Mouse (Mus musculus) CH12.LX (cell line): ENCODE measurements at regions not wholly inside any gene's neighbourhood (a gene's known extent, or its start where the extent isn't known, plus 50 kb on each side); places are given as distances from the start of the nearest gene placed in this dataset.

ENCODE experiments used
- DNase-seq: peaks from one replicate; pipeline ENCODE4 v3.0.0-alpha.2; 2013; ENCODE audit errors: extremely low read depth
- H3K27ac ChIP-seq: 2 replicates; pipeline ENCODE4 v1.5.1; 2012; ENCODE audit warnings: low read depth, mild to moderate bottlenecking, control low read depth, moderate library complexity; ENCODE audit not compliant: insufficient read depth
- H3K27me3 ChIP-seq: replicated peaks from 2 replicates; pipeline ENCODE3; 2012; ENCODE audit warnings: inconsistent platforms
- H3K36me3 ChIP-seq, 2 experiments: replicated peaks in 1 of 2; 2 replicates each; pipeline versions ENCODE3 to v1.6.1; 2012; ENCODE audit warnings: inconsistent platforms in 1 of 2, low read length in 1 of 2, mild to moderate bottlenecking in 1 of 2, mixed read lengths in 1 of 2, moderate library complexity in 1 of 2; ENCODE audit not compliant: control insufficient read depth in 1 of 2, insufficient read depth in 1 of 2
- H3K4me1 ChIP-seq, 2 experiments: 2 replicates each; pipeline ENCODE4 v1.6.1; 2012; ENCODE audit warnings: inconsistent platforms in 1 of 2, moderate library complexity in 1 of 2; ENCODE audit not compliant: insufficient read depth in 2 of 2, control insufficient read depth in 1 of 2
- H3K4me2 ChIP-seq: 2 replicates; pipeline ENCODE4 v1.6.1; 2012; ENCODE audit warnings: low read depth, mild to moderate bottlenecking, control low read depth; ENCODE audit not compliant: poor library complexity, insufficient read depth, severe bottlenecking
- H3K4me3 ChIP-seq, 3 experiments: fragments of 150-350 bp in 1 of 3; sonication (generic) in 1 of 3; replicated peaks in 1 of 3; 2 replicates each; pipeline versions ENCODE3 to v1.5.1; 2011 to 2012; ENCODE audit warnings: low read depth in 2 of 3, low read length in 2 of 3, mild to moderate bottlenecking in 2 of 3, moderate library complexity in 2 of 3, control low read depth in 1 of 3, improper control_type of control experiment in 1 of 3, inconsistent platforms in 1 of 3, mixed read lengths in 1 of 3; ENCODE audit not compliant: poor library complexity in 1 of 3
- H3K79me2 ChIP-seq: replicated peaks from 2 replicates; pipeline ENCODE4 v1.6.1; 2012; ENCODE audit warnings: mild to moderate bottlenecking, moderate library complexity; ENCODE audit not compliant: control insufficient read depth, poor library complexity, insufficient read depth, severe bottlenecking; ENCODE audit errors: extremely low read depth
- H3K9ac ChIP-seq: 2 replicates; pipeline ENCODE4 v1.6.1; 2012; ENCODE audit warnings: low read depth, mild to moderate bottlenecking, control low read depth, moderate library complexity; ENCODE audit not compliant: insufficient read depth
- H3K9me3 ChIP-seq: replicated peaks from 2 replicates; pipeline ENCODE3; 2012; ENCODE audit warnings: low read length, inconsistent platforms, mixed read lengths
- CHD1 ChIP-seq: IDR thresholded peaks from 2 replicates; pipeline ENCODE4 v1.6.1; 2012; ENCODE audit warnings: low read depth, low read length, improper control_type of control experiment, inconsistent platforms
- CHD2 ChIP-seq: IDR thresholded peaks from 2 replicates; pipeline ENCODE4 v1.6.1; 2011; ENCODE audit warnings: low read length, improper control_type of control experiment
- CTCF ChIP-seq, 2 experiments: IDR thresholded peaks in 1 of 2; conservative IDR thresholded peaks in 1 of 2; 2 replicates each; pipeline ENCODE4 v1.5.1; 2011 to 2012; ENCODE audit warnings: low read depth in 2 of 2, low read length in 2 of 2, improper control_type of control experiment in 1 of 2, inconsistent platforms in 1 of 2, mild to moderate bottlenecking in 1 of 2, moderate library complexity in 1 of 2
- E2F4 ChIP-seq: IDR thresholded peaks from 2 replicates; pipeline ENCODE4 v1.6.1; 2011; ENCODE audit warnings: low read depth, low read length, improper control_type of control experiment; ENCODE audit not compliant: insufficient replicate concordance
- ETS1 ChIP-seq: conservative IDR thresholded peaks from 2 replicates; pipeline ENCODE4 v1.6.1; 2012; ENCODE audit warnings: low read depth, mild to moderate bottlenecking, inconsistent platforms, low read length, improper control_type of control experiment, moderate library complexity
- IRF4 ChIP-seq: IDR thresholded peaks from 2 replicates; pipeline ENCODE4 v1.6.1; 2014; ENCODE audit warnings: low read depth, mild to moderate bottlenecking, inconsistent platforms, low read length, improper control_type of control experiment
- JUN ChIP-seq: IDR thresholded peaks from 2 replicates; pipeline ENCODE4 v1.6.1; 2011; ENCODE audit warnings: low read depth, mild to moderate bottlenecking, low read length, improper control_type of control experiment, moderate library complexity; ENCODE audit not compliant: insufficient read depth
- JUND ChIP-seq: conservative IDR thresholded peaks from 2 replicates; pipeline ENCODE4 v1.6.1; 2011; ENCODE audit warnings: low read depth, low read length, improper control_type of control experiment
- KAT2A ChIP-seq: IDR thresholded peaks from 2 replicates; pipeline ENCODE4 v1.6.1; 2012; ENCODE audit warnings: low read length, improper control_type of control experiment, inconsistent platforms; ENCODE audit not compliant: insufficient replicate concordance
- MAFK ChIP-seq: IDR thresholded peaks from 2 replicates; pipeline ENCODE4 v1.6.1; 2011; ENCODE audit warnings: low read length, improper control_type of control experiment; ENCODE audit not compliant: insufficient replicate concordance
- MAX ChIP-seq: IDR thresholded peaks from 2 replicates; pipeline ENCODE4 v1.6.1; 2011; ENCODE audit warnings: low read length, improper control_type of control experiment
- NELFE ChIP-seq: IDR thresholded peaks from 2 replicates; pipeline ENCODE4 v1.6.1; 2011; ENCODE audit warnings: low read depth, low read length, improper control_type of control experiment
- PAX5 ChIP-seq: IDR thresholded peaks from 2 replicates; pipeline ENCODE4 v1.6.1; 2012; ENCODE audit warnings: low read length, inconsistent platforms, mixed read lengths
- POLR2AphosphoS2 ChIP-seq: IDR thresholded peaks from 2 replicates; pipeline ENCODE4 v1.6.1; 2011; ENCODE audit warnings: low read depth, low read length, improper control_type of control experiment
- RAD21 ChIP-seq: IDR thresholded peaks from 2 replicates; pipeline ENCODE4 v1.6.1; 2011; ENCODE audit warnings: low read depth, mild to moderate bottlenecking, low read length, improper control_type of control experiment, moderate library complexity
- TBP ChIP-seq: conservative IDR thresholded peaks from 2 replicates; pipeline ENCODE4 v1.6.1; 2011; ENCODE audit warnings: low read depth, low read length, improper control_type of control experiment
- TCF12 ChIP-seq: IDR thresholded peaks from 2 replicates; pipeline ENCODE4 v1.6.1; 2014; ENCODE audit warnings: low read depth, mild to moderate bottlenecking, inconsistent platforms, low read length, improper control_type of control experiment
- USF1 ChIP-seq: IDR thresholded peaks from 2 replicates; pipeline ENCODE4 v1.6.1; 2014; ENCODE audit warnings: low read depth, mild to moderate bottlenecking, inconsistent platforms, low read length, improper control_type of control experiment
- USF2 ChIP-seq: conservative IDR thresholded peaks from 2 replicates; pipeline ENCODE4 v1.6.1; 2011; ENCODE audit warnings: low read depth, low read length, improper control_type of control experiment
- ZC3H11A ChIP-seq: IDR thresholded peaks from 2 replicates; pipeline ENCODE4 v1.6.1; 2012; ENCODE audit warnings: low read depth, mild to moderate bottlenecking, inconsistent platforms, low read length, improper control_type of control experiment
- ZMIZ1 ChIP-seq: IDR thresholded peaks from 2 replicates; pipeline ENCODE4 v1.6.1; 2012; ENCODE audit warnings: low read depth, mild to moderate bottlenecking, inconsistent platforms, low read length, improper control_type of control experiment
- dilution Hi-C: fragments of 300-500 bp; cut with MboI; formaldehyde crosslinking; loops from 2 replicates; pipeline ENCODE4 v1.14.3; 2020; ENCODE audit warnings: low sequenced_read_pairs; ENCODE audit not compliant: extremely low pct_unique_long_range_greater_than_20kb, extremely low pct_ligation_motif_present
- in situ Hi-C: fragments of 300-500 bp; cut with MboI; formaldehyde crosslinking; loops from 3 replicates; pipeline ENCODE4 v1.14.3; 2019; ENCODE audit warnings: low sequenced_read_pairs, low pct_ligation_motif_present, low pct_unique_long_range_greater_than_20kb, mixed read lengths

- H3K4me1 ChIP-seq = no peaks in the 10 kb centered on the region
- no peak overlapping the region for H3K27ac ChIP-seq
- DNase-seq = no peak
- no peaks in the 10 kb centered on the region for H3K9me3 ChIP-seq
- in situ Hi-C loops = no loop called here
- no peaks in the 10 kb centered on the region for H3K36me3 ChIP-seq
- no peaks in the 10 kb centered on the region for H3K27me3 ChIP-seq
- no peaks in the 10 kb centered on the region for H3K79me2 ChIP-seq
- H3K9ac ChIP-seq = no peak overlapping the region
- H3K4me2 ChIP-seq = no peak overlapping the region
- dilution Hi-C loops = no loop called here
- TF ChIP-seq ZC3H11A (no peak), MAFK (no peak), ETS1 (no peak)
- TF ChIP-seq, all 38 proteins: peak for 0
- H3K4me3 ChIP-seq = no peak overlapping the region
These were observed 378.7 kb upstream of the Runx1 start for GRCm38 (mm10) chr16:93204601-93205000.

- in situ Hi-C loops (no loop called here), dilution Hi-C loops (no loop called here)
- no peak overlapping the region for H3K9ac ChIP-seq
- no peak overlapping the region for H3K4me2 ChIP-seq
- H3K27ac ChIP-seq = no peak overlapping the region
- no peaks in the 10 kb centered on the region for H3K4me1 ChIP-seq
- no peak overlapping the region for H3K4me3 ChIP-seq
- no peaks in the 10 kb centered on the region for H3K79me2 ChIP-seq
- H3K36me3 ChIP-seq = no peaks in the 10 kb centered on the region
- no peaks in the 10 kb centered on the region for H3K27me3 ChIP-seq
- H3K9me3 ChIP-seq = no peaks in the 10 kb centered on the region
- TF ChIP-seq JUN = no peak
- TF ChIP-seq IRF4 = no peak
- TF ChIP-seq TCF12 = no peak
- TF ChIP-seq PAX5 = no peak
- TF ChIP-seq ZC3H11A = no peak
- TF ChIP-seq CHD1 = no peak
- TF ChIP-seq ZMIZ1 = no peak
- no peak for TF ChIP-seq NELFE
- no peak for TF ChIP-seq KAT2A
- no peak for TF ChIP-seq POLR2AphosphoS2
- TF ChIP-seq CTCF (conservative IDR thresholded peaks at IDR 0.05 in 1 of 2, IDR thresholded peaks at IDR 0.05 in 1 of 2; ENCODE audit: low read depth in 2 of 2, low read length in 2 of 2) = no peak
- no peak for TF ChIP-seq E2F4
- TF ChIP-seq JUND = no peak
- no peak for TF ChIP-seq USF2
- no peak for TF ChIP-seq USF1
- no peak for TF ChIP-seq RAD21
- no peak for TF ChIP-seq MAX
- no peak for TF ChIP-seq CHD2
- TF ChIP-seq TBP = no peak
- TF ChIP-seq, all 38 proteins: peak for 0
- DNase-seq = no peak
These were observed 376.6 kb upstream of the Runx1 start for GRCm38 (mm10) chr16:93202591-93202990.
